Mouse (Mus musculus) A20 (cell line): ENCODE data around the gene Fam19a1.

Experiments
- DNase-seq: peaks from one replicate; pipeline ENCODE4 v3.0.0-alpha.2; 2011; ENCODE audit warnings: low read depth, low spot score

Fam19a1 gene

DNA sequence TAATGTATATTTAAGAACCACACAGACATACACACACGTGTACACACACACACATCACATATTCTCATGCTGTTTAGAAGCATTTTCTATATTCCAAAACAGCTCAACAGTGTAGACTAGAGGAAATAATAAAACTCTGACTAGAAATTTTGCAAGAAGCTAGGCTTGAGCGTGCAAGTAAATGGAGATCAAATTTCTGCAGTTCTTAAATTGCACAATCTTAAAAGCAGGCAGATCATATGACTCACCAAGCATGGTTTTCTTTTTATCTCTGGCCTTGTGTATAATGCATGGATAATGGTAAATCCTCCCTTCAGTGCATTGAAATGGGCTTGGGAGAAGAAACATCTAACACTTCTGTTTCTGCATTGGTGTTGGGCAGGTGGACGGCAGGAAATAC, 564.9 kb downstream of the Fam19a1 start:
- DNase-seq: no peak
